Mouse (Mus musculus): ENCODE measurements at regions not wholly inside any gene's neighbourhood (a gene's known extent, or its start where the extent isn't known, plus 50 kb on each side); places are given as distances from the start of the nearest gene placed in this dataset.

DNA sequence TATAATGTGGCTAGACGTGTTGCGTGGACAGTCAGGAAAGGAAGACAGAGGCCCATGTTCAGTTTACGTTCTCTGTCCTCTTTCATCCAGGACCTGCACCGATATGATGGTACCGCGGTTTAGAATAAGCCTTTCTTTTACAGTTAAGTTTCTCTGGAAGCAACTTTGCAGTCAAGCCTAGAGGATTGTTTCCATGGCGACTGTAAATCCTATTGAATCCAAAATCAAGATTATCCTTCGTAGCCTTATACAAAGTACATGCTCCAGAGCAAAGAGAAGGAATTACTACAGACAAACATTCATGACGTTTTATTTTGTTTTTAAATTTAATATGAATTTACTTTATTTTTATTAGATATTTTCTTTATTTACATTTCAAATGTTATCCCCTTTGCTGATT is 798.6 kb downstream of the Robo2 start:
- no peak overlapping the region for H3K4me2 ChIP-seq (ENCODE audit: low read length)
- H3K27ac ChIP-seq (replicated peaks in 1 of 2; ENCODE audit: control insufficient read depth in 1 of 2, insufficient read depth in 1 of 2, low read depth in 2 of 2, low read length in 2 of 2) = no peak overlapping the region
- no peak for ATAC-seq (ENCODE audit: insufficient number of reproducible peaks, insufficient read depth, low FRiP score, low read depth)
- no peak overlapping the region for H3K4me3 ChIP-seq (ENCODE audit: control insufficient read depth in 1 of 2, insufficient read depth in 1 of 2, low read depth in 1 of 2, low read length in 2 of 2)
- H3K27me3 ChIP-seq (ENCODE audit: control insufficient read depth, insufficient read depth, low read length) = no peaks in the 10 kb centered on the region
- H3K9me3 ChIP-seq (ENCODE audit: control insufficient read depth, low read length) = no peaks in the 10 kb centered on the region
- WGBS = 88% methylated on average over 9 of the region's 9 CpGs
- no peak overlapping the region for H3K9ac ChIP-seq (ENCODE audit: low read length)
- H3K36me3 ChIP-seq (ENCODE audit: control insufficient read depth, insufficient read depth, low read length) = no peaks in the 10 kb centered on the region
- H3K4me1 ChIP-seq (ENCODE audit: control insufficient read depth in 2 of 2, insufficient read depth in 2 of 2, low read length in 2 of 2) = no peaks in the 10 kb centered on the region

DNA sequence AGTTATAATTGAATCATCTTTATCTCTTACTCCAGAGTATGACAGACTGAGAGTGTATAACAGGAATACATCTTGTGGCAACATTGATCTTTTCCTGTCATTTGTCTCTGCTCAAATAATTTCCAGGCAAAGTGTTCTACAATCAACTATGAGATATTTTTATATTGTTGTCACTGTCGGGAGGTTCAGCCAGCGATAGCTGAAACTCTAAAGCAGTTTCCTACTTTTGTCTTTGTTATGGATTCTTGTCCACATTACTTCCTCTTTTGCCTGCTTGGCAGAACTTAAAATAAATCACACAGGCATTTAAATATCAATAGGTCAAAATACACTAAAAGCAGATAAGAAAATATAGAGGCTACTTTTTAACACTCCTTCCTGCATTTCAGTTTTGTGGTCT is 820.2 kb downstream of the Robo2 start:
- H3K9ac ChIP-seq (ENCODE audit: low read length) = no peak overlapping the region
- H3K27me3 ChIP-seq (ENCODE audit: control insufficient read depth, insufficient read depth, low read length) = no peaks in the 10 kb centered on the region
- H3K9me3 ChIP-seq (ENCODE audit: control insufficient read depth, low read length) = no peaks in the 10 kb centered on the region
- H3K4me1 ChIP-seq (ENCODE audit: control insufficient read depth in 2 of 2, insufficient read depth in 2 of 2, low read length in 2 of 2) = no peaks in the 10 kb centered on the region
- ATAC-seq (ENCODE audit: insufficient number of reproducible peaks, insufficient read depth, low FRiP score, low read depth) = no peak
- WGBS = 46% methylated on average over 2 of the region's 2 CpGs
- no peak overlapping the region for H3K27ac ChIP-seq (replicated peaks in 1 of 2; ENCODE audit: control insufficient read depth in 1 of 2, insufficient read depth in 1 of 2, low read depth in 2 of 2, low read length in 2 of 2)
- no peaks in the 10 kb centered on the region for H3K36me3 ChIP-seq (ENCODE audit: control insufficient read depth, insufficient read depth, low read length)
- H3K4me2 ChIP-seq (ENCODE audit: low read length) = no peak overlapping the region
- no peak overlapping the region for H3K4me3 ChIP-seq (ENCODE audit: control insufficient read depth in 1 of 2, insufficient read depth in 1 of 2, low read depth in 1 of 2, low read length in 2 of 2)

DNA sequence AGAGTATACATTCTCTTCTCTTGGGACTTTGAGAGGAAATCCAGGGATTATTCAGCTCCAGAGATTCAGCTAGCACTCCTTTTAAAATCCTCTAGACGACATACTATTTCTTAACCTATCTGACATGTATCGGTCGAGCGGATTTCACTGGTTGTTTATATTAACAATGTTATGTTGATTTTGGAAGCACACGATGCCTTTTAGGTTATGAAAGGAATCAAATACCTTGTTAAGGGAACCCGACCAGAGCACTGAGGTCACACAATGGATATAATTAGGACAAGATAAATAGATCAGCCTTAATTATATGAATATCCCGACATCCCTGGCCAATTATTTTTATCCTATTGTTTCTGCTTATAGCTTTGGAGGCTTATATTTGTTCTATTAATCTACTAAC is 850.4 kb downstream of the Robo2 start:
- no peaks in the 10 kb centered on the region for H3K9me3 ChIP-seq (ENCODE audit: control insufficient read depth, low read length)
- H3K36me3 ChIP-seq (ENCODE audit: control insufficient read depth, insufficient read depth, low read length) = no peaks in the 10 kb centered on the region
- 76% methylated on average over 7 of the region's 7 CpGs for WGBS
- H3K4me1 ChIP-seq (ENCODE audit: control insufficient read depth in 2 of 2, insufficient read depth in 2 of 2, low read length in 2 of 2) = no peaks in the 10 kb centered on the region
- no peak overlapping the region for H3K4me3 ChIP-seq (ENCODE audit: control insufficient read depth in 1 of 2, insufficient read depth in 1 of 2, low read depth in 1 of 2, low read length in 2 of 2)
- no peak for ATAC-seq (ENCODE audit: insufficient number of reproducible peaks, insufficient read depth, low FRiP score, low read depth)
- no peak overlapping the region for H3K4me2 ChIP-seq (ENCODE audit: low read length)
- H3K27ac ChIP-seq (replicated peaks in 1 of 2; ENCODE audit: control insufficient read depth in 1 of 2, insufficient read depth in 1 of 2, low read depth in 2 of 2, low read length in 2 of 2) = no peak overlapping the region
- H3K9ac ChIP-seq (ENCODE audit: low read length) = no peak overlapping the region
- no peaks in the 10 kb centered on the region for H3K27me3 ChIP-seq (ENCODE audit: control insufficient read depth, insufficient read depth, low read length)

- Histone ChIP-seq H3K4me1 (ENCODE audit: control insufficient read depth in 2 of 2, insufficient read depth in 2 of 2, low read length in 2 of 2) (no peaks in the 10 kb centered on the region), H3K27me3 (ENCODE audit: control insufficient read depth, insufficient read depth, low read length) (no peaks in the 10 kb centered on the region), H3K4me2 (ENCODE audit: low read length) (no peak overlapping the region), H3K9me3 (ENCODE audit: control insufficient read depth, low read length) (no peaks in the 10 kb centered on the region), H3K9ac (ENCODE audit: low read length) (no peak overlapping the region), H3K36me3 (ENCODE audit: control insufficient read depth, insufficient read depth, low read length) (no peaks in the 10 kb centered on the region), H3K4me3 (ENCODE audit: control insufficient read depth in 1 of 2, insufficient read depth in 1 of 2, low read depth in 1 of 2, low read length in 2 of 2) (no peak overlapping the region), H3K27ac (replicated peaks in 1 of 2; ENCODE audit: control insufficient read depth in 1 of 2, insufficient read depth in 1 of 2, low read depth in 2 of 2, low read length in 2 of 2) (no peak overlapping the region)
- no peak for ATAC-seq (ENCODE audit: insufficient number of reproducible peaks, insufficient read depth, low FRiP score, low read depth)
- 77% methylated on average over 4 of the region's 4 CpGs for WGBS
Measured at GRCm38 (mm10) chr16:73556940-73557339, 854.7 kb downstream of the Robo2 start.

DNA sequence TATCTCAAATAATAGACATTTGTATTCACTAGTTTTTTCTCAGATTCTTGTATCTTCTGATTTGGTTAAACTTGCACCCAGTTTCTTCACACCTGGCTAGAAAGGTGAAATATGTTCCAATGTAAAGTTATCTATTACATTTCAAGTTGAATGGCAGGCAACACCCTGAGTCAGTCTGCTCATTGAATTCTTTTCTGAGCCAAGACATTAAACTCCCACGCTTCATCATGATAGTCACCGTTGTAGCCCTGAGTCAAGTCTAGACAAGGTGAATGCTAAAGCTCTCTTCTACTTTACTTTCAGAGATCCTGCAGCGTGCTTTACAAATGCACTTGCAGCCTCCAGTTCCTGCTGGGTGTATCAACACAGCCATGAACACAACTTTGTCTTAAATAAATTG is 868.0 kb downstream of the Robo2 start:
- H3K4me2 ChIP-seq (ENCODE audit: low read length) = no peak overlapping the region
- 77% methylated on average over 3 of the region's 3 CpGs for WGBS
- no peak for ATAC-seq (ENCODE audit: insufficient number of reproducible peaks, insufficient read depth, low FRiP score, low read depth)

GRCm38 (mm10) chr16:73538040-73538439 is 873.6 kb downstream of the Robo2 start:
- H3K4me1 ChIP-seq (ENCODE audit: control insufficient read depth in 2 of 2, insufficient read depth in 2 of 2, low read length in 2 of 2) = 0 out of 4 replicates have a peak, but pooled peaks cover 0 to 2% of the 10 kb centered on the region in 2 experiments
- no peak for ATAC-seq (ENCODE audit: insufficient number of reproducible peaks, insufficient read depth, low FRiP score, low read depth)
- WGBS = 90% methylated on average over 7 of the region's 7 CpGs
- no peak overlapping the region for H3K4me2 ChIP-seq (ENCODE audit: low read length)
- no peak overlapping the region for H3K9ac ChIP-seq (ENCODE audit: low read length)
- H3K27ac ChIP-seq (replicated peaks in 1 of 2; ENCODE audit: control insufficient read depth in 1 of 2, insufficient read depth in 1 of 2, low read depth in 2 of 2, low read length in 2 of 2) = no peak overlapping the region
- no peaks in the 10 kb centered on the region for H3K27me3 ChIP-seq (ENCODE audit: control insufficient read depth, insufficient read depth, low read length)
- H3K4me3 ChIP-seq (ENCODE audit: control insufficient read depth in 1 of 2, insufficient read depth in 1 of 2, low read depth in 1 of 2, low read length in 2 of 2) = no peak overlapping the region
- no peaks in the 10 kb centered on the region for H3K36me3 ChIP-seq (ENCODE audit: control insufficient read depth, insufficient read depth, low read length)
- H3K9me3 ChIP-seq (ENCODE audit: control insufficient read depth, low read length) = no peaks in the 10 kb centered on the region

More for the DNA sequence above, 868.0 kb downstream of the Robo2 start:
- H3K4me3 ChIP-seq (ENCODE audit: control insufficient read depth in 1 of 2, insufficient read depth in 1 of 2, low read depth in 1 of 2, low read length in 2 of 2) = no peak overlapping the region
- H3K4me1 ChIP-seq (ENCODE audit: control insufficient read depth in 2 of 2, insufficient read depth in 2 of 2, low read length in 2 of 2) = no peaks in the 10 kb centered on the region
- H3K27me3 ChIP-seq (ENCODE audit: control insufficient read depth, insufficient read depth, low read length) = no peaks in the 10 kb centered on the region
- no peaks in the 10 kb centered on the region for H3K9me3 ChIP-seq (ENCODE audit: control insufficient read depth, low read length)
- H3K36me3 ChIP-seq (ENCODE audit: control insufficient read depth, insufficient read depth, low read length) = no peaks in the 10 kb centered on the region
- no peak overlapping the region for H3K9ac ChIP-seq (ENCODE audit: low read length)
- no peak overlapping the region for H3K27ac ChIP-seq (replicated peaks in 1 of 2; ENCODE audit: control insufficient read depth in 1 of 2, insufficient read depth in 1 of 2, low read depth in 2 of 2, low read length in 2 of 2)

- no peak overlapping the region for H3K9ac ChIP-seq (ENCODE audit: low read length)
- no peaks in the 10 kb centered on the region for H3K27me3 ChIP-seq (ENCODE audit: control insufficient read depth, insufficient read depth, low read length)
- no peaks in the 10 kb centered on the region for H3K36me3 ChIP-seq (ENCODE audit: control insufficient read depth, insufficient read depth, low read length)
- no peak for ATAC-seq (ENCODE audit: insufficient number of reproducible peaks, insufficient read depth, low FRiP score, low read depth)
- 0 out of 4 replicates have a peak, but pooled peaks cover 0 to 2% of the 10 kb centered on the region in 2 experiments for H3K4me1 ChIP-seq (ENCODE audit: control insufficient read depth in 2 of 2, insufficient read depth in 2 of 2, low read length in 2 of 2)
- no peak overlapping the region for H3K27ac ChIP-seq (replicated peaks in 1 of 2; ENCODE audit: control insufficient read depth in 1 of 2, insufficient read depth in 1 of 2, low read depth in 2 of 2, low read length in 2 of 2)
- H3K4me3 ChIP-seq (ENCODE audit: control insufficient read depth in 1 of 2, insufficient read depth in 1 of 2, low read depth in 1 of 2, low read length in 2 of 2) = no peak overlapping the region
- WGBS = 88% methylated on average over 7 of the region's 7 CpGs
- no peak overlapping the region for H3K4me2 ChIP-seq (ENCODE audit: low read length)
- H3K9me3 ChIP-seq (ENCODE audit: control insufficient read depth, low read length) = no peaks in the 10 kb centered on the region
Measured at GRCm38 (mm10) chr16:73537541-73537940, 874.1 kb downstream of the Robo2 start.

DNA sequence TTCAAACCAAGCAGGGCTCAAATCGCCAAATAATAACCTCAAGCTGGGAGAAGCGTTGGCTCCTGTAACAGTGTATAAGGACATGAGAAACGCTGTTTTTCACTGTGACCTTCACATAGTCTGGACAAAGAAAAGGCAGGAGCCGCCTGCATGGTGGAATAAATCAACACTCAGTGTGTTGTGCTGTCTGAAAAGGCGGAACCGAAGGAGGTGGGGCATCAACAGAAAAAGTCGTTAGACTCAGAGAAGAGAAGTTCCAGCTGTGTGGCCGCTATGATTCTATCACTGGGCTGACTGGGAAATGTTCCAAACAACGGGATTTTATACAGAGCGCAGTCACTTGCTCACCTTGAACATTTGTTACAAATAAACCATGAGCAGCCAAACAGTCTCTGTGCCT is 881.4 kb downstream of the Robo2 start:
- Histone ChIP-seq H3K4me3 (ENCODE audit: control insufficient read depth in 1 of 2, insufficient read depth in 1 of 2, low read depth in 1 of 2, low read length in 2 of 2) (no peak overlapping the region), H3K4me2 (ENCODE audit: low read length) (no peak overlapping the region), H3K4me1 (ENCODE audit: control insufficient read depth in 2 of 2, insufficient read depth in 2 of 2, low read length in 2 of 2) (0 out of 4 replicates have a peak, but pooled peaks cover 0 to under 1% of the 10 kb centered on the region in 2 experiments), H3K27me3 (ENCODE audit: control insufficient read depth, insufficient read depth, low read length) (no peaks in the 10 kb centered on the region), H3K27ac (replicated peaks in 1 of 2; ENCODE audit: control insufficient read depth in 1 of 2, insufficient read depth in 1 of 2, low read depth in 2 of 2, low read length in 2 of 2) (no peak overlapping the region), H3K9ac (ENCODE audit: low read length) (no peak overlapping the region), H3K9me3 (ENCODE audit: control insufficient read depth, low read length) (no peaks in the 10 kb centered on the region), H3K36me3 (ENCODE audit: control insufficient read depth, insufficient read depth, low read length) (no peaks in the 10 kb centered on the region)
- WGBS = 60% methylated on average over 10 of the region's 10 CpGs
- no peak for ATAC-seq (ENCODE audit: insufficient number of reproducible peaks, insufficient read depth, low FRiP score, low read depth)
